Mouse (Mus musculus) neural tube, embryonic 11.5 days (tissue): ENCODE results near the gene Elmsan1. TPM values are rescaled to one million over a fixed set of nuclear protein-coding genes. Genes with fewer than 3 reads are reported as not detected.

Source experiments
- ATAC-seq: fragments of 200-750 bp; cut with Nextera tagmentation; 2 replicates; pipeline ENCODE4 v1.8.0; 2017; ENCODE audit warnings: moderate number of reproducible peaks, mild to moderate bottlenecking, moderate TSS enrichment, moderate library complexity; ENCODE audit not compliant: insufficient read depth, low FRiP score, low TSS enrichment
- DNase-seq: peaks from one replicate; pipeline ENCODE4 v3.0.0-alpha.2; 2015; ENCODE audit warnings: low spot score
- H3K27ac ChIP-seq: fragments of 300-500 bp; sonication (generic); 2 replicates; pipeline ENCODE4 v1.5.1; 2014; ENCODE audit warnings: low read depth, mild to moderate bottlenecking, low read length
- H3K27me3 ChIP-seq: fragments of 300-500 bp; sonication (generic); 2 replicates; pipeline ENCODE4 v1.6.1; 2014; ENCODE audit warnings: mild to moderate bottlenecking, low read length, mixed read lengths; ENCODE audit not compliant: control insufficient read depth, insufficient read depth
- H3K36me3 ChIP-seq: fragments of 300-500 bp; sonication (generic); 2 replicates; pipeline ENCODE4 v1.6.1; 2014; ENCODE audit warnings: mild to moderate bottlenecking, low read length, moderate library complexity, mixed read lengths; ENCODE audit not compliant: control insufficient read depth, insufficient read depth
- H3K4me1 ChIP-seq: fragments of 300-500 bp; sonication (generic); 2 replicates; pipeline ENCODE4 v1.6.1; 2014; ENCODE audit warnings: low read length, mixed read lengths; ENCODE audit not compliant: control insufficient read depth, insufficient read depth
- H3K4me2 ChIP-seq: fragments of 300-500 bp; sonication (generic); 2 replicates; pipeline ENCODE4 v1.6.1; 2014; ENCODE audit warnings: low read depth, mild to moderate bottlenecking, moderate library complexity
- H3K4me3 ChIP-seq: fragments of 300-500 bp; sonication (generic); 2 replicates; pipeline ENCODE4 v1.5.1; 2014; ENCODE audit warnings: low read depth, low read length
- H3K9ac ChIP-seq: fragments of 300-500 bp; sonication (generic); 2 replicates; pipeline ENCODE4 v1.6.1; 2014; ENCODE audit warnings: mild to moderate bottlenecking, low read length
- H3K9me3 ChIP-seq: fragments of 300-500 bp; sonication (generic); 2 replicates; pipeline ENCODE4 v1.6.1; 2016; ENCODE audit warnings: low read length; ENCODE audit not compliant: control insufficient read depth
- WGBS: fragments of 180-500 bp; shearing (Covaris S2); extraction: QIAGEN DNeasy Blood & Tissue Kit; methylation state at CpG from one replicate; pipeline ENCODE4 v1.1.7; 2014; 5-methylcytosine and 5-hydroxymethylcytosine counted together
- polyA plus RNA-seq: library from polyadenylated mRNA; unstranded; fragments of >200 nt; fragmentation: Nextera tagmentation; extraction: Ambion mirVana; gene quantifications from 2 replicates; pipeline ENCODE4 v1.2.1, GENCODE M21; 2014

Elmsan1 gene
- polyA plus RNA-seq, 1 experiment from 2014 or later = 4.4 TPM

DNA sequence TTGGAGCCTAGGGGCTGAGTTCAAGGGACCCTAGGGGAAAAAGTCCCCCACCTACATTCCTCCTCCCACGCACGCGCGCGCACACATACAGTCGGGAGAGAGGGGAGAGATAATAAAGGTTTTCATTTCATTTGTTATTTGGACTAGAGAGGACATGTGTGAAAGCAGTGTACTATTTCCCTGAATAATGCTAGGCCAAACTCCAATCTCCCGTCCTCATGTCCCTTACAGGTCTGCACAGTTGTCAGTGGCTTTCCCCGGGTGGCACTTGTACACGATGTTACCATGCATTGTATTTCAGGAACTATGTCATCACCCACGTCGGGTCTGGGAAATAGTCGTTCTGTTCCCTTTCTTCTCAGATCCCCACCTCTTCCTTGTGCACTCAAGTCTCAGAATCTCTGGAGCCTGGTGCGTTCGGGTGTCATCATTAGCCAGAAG lies 460 bp upstream of the Elmsan1 start:
- Histone ChIP-seq H3K36me3 (no peaks in the 10 kb centered on the region), H3K4me3 (peak overlapping the region; percentile 82), H3K27ac (peak overlapping the region; percentile 78), H3K4me2 (peak overlapping the region; percentile 89), H3K9me3 (no peaks in the 10 kb centered on the region), H3K9ac (peak overlapping the region; percentile 87), H3K4me1 (peaks cover 10% of the 10 kb centered on the region; the same call in 1 of the 2 replicates), H3K27me3 (no peaks in the 10 kb centered on the region)
- no peak for DNase-seq
- WGBS = 4% methylated on average over 14 of the region's 14 CpGs
- no peak for ATAC-seq

- ATAC-seq (peak; percentile 75), DNase-seq (peak; percentile 68)
- Histone ChIP-seq H3K4me3 (peak overlapping the region; percentile 82), H3K9ac (peak overlapping the region; percentile 87; the same call in 1 of the 2 replicates), H3K27me3 (no peaks in the 10 kb centered on the region), H3K4me1 (peaks cover 13% of the 10 kb centered on the region; the same call in 1 of the 2 replicates), H3K4me2 (peak overlapping the region; percentile 89), H3K27ac (peak overlapping the region; percentile 78), H3K36me3 (no peaks in the 10 kb centered on the region), H3K9me3 (no peaks in the 10 kb centered on the region)
- 4% methylated on average over 21 of the region's 21 CpGs for WGBS
These were observed 1.1 kb downstream of the Elmsan1 start for GRCm38 (mm10) chr12:84217508-84218131.

- DNase-seq (no peak), ATAC-seq (no peak)
- Histone ChIP-seq H3K9ac (no peak overlapping the region), H3K27ac (peak overlapping the region; percentile 3; the same call in 1 of the 2 replicates), H3K36me3 (no peaks in the 10 kb centered on the region), H3K27me3 (no peaks in the 10 kb centered on the region), H3K4me1 (peaks cover 16% of the 10 kb centered on the region), H3K9me3 (no peaks in the 10 kb centered on the region), H3K4me3 (peak overlapping the region; percentile 82), H3K4me2 (peak overlapping the region; percentile 89)
- WGBS = 31% methylated on average over 4 of the region's 4 CpGs
These were observed 1.6 kb downstream of the Elmsan1 start for GRCm38 (mm10) chr12:84217111-84217507.

DNA sequence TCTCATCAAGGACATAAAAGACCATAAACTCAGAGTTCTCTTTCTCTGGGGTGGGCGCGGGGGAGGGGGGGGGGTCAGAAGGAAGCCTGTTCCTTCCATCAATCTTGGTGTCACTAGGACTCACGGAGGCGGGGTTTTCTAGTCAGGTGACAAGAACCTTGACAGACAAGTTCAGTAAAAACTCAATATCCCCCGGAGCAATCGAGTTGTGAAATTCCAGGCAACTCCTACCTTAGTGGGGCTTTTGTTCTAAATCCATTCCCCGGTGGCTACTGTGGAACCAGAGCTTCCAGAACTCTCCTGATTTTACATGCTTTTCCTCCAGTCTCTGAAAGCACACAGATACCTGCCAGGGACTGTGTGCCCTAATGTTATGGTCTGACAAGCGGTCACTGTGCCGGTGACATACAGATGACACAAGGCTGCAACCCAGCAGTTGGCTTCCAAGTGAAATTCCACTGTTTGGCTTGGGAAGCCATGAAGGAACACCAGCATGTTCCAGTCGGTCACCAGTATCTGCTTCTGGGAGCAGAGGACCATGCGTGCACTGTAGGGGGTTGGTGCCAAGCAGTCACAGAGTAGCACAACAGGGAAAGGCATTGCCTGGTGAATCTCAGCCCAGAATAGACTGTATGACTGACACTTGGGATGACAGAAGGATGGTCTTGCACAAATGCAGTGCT lies 2.8 kb downstream of the Elmsan1 start:
- 0 out of 2 replicates have a peak overlapping the region, but pooled peaks have one; percentile 20 for H3K27ac ChIP-seq
- WGBS = 49% methylated on average over 10 of the region's 11 CpGs
- H3K4me3 ChIP-seq = no peak overlapping the region
- H3K9me3 ChIP-seq = no peaks in the 10 kb centered on the region
- H3K36me3 ChIP-seq = no peaks in the 10 kb centered on the region
- no peaks in the 10 kb centered on the region for H3K27me3 ChIP-seq
- no peak overlapping the region for H3K4me2 ChIP-seq
- peaks cover 24% of the 10 kb centered on the region for H3K4me1 ChIP-seq
- H3K9ac ChIP-seq = no peak overlapping the region; the same call in 1 of the 2 replicates
- no peak for DNase-seq
- ATAC-seq = no peak

DNA sequence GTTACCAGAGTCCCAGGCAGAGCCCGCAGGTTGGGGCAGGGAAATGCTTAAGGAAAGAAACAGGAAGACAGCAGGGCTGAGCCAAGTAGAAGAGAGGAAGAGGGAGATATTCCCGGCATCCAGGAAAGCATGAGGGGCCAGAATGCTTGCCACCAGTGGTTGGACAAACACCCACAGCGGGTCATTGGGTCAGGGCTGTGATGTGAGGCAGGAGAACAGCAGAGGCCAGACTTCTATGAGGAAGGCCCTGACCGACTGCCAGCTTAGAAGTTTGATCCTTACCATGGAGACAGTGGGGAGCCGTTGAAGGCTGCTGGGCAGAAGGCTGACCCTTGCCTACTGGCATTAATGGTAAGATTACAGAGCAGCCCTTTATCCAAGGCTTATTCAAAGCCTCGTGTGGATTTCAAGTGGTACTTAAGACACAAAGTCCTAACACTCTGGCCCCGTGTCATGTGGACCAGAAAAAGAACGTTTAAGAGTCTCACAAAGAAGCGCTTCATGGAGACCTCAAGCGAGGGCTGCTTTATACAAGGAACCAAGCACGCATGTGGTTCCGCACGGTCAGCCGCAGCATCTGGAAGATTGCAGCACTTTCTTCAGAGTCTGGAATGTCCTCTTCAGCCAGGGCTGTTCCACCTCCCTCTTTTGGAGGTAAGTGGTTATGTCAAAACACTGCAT lies 4.0 kb downstream of the Elmsan1 start:
- Histone ChIP-seq H3K27ac (no peak overlapping the region), H3K36me3 (no peaks in the 10 kb centered on the region), H3K9ac (no peak overlapping the region), H3K4me1 (peaks cover 24% of the 10 kb centered on the region), H3K4me3 (no peak overlapping the region), H3K9me3 (no peaks in the 10 kb centered on the region), H3K27me3 (no peaks in the 10 kb centered on the region), H3K4me2 (no peak overlapping the region)
- no peak for ATAC-seq
- no peak for DNase-seq
- 50% methylated on average over 14 of the region's 14 CpGs for WGBS

- Histone ChIP-seq H3K4me1 (peaks cover 20% of the 10 kb centered on the region), H3K27ac (no peak overlapping the region), H3K9ac (no peak overlapping the region), H3K27me3 (no peaks in the 10 kb centered on the region), H3K36me3 (no peaks in the 10 kb centered on the region), H3K9me3 (no peaks in the 10 kb centered on the region), H3K4me2 (no peak overlapping the region), H3K4me3 (no peak overlapping the region)
- WGBS = 50% methylated on average over 4 of the region's 4 CpGs
- ATAC-seq (no peak), DNase-seq (no peak)
These were observed 6.4 kb downstream of the Elmsan1 start for GRCm38 (mm10) chr12:84212297-84212696.

- peaks cover 16% of the 10 kb centered on the region for H3K4me1 ChIP-seq
- H3K9ac ChIP-seq = no peak overlapping the region
These were observed 7.6 kb downstream of the Elmsan1 start for GRCm38 (mm10) chr12:84211021-84211538.

GRCm38 (mm10) chr12:84210288-84210687 lies 8.4 kb downstream of the Elmsan1 start:
- H3K36me3 ChIP-seq = no peaks in the 10 kb centered on the region
- H3K4me1 ChIP-seq = peaks cover 14% of the 10 kb centered on the region; the same call in 1 of the 2 replicates
- 89% methylated on average over 11 of the region's 11 CpGs for WGBS
- H3K27ac ChIP-seq = no peak overlapping the region
- no peak overlapping the region for H3K4me2 ChIP-seq
- H3K4me3 ChIP-seq = no peak overlapping the region
- no peaks in the 10 kb centered on the region for H3K27me3 ChIP-seq
- H3K9ac ChIP-seq = no peak overlapping the region
- DNase-seq (no peak), ATAC-seq (no peak)
- H3K9me3 ChIP-seq = no peaks in the 10 kb centered on the region

More at GRCm38 (mm10) chr12:84211021-84211538, 7.6 kb downstream of the Elmsan1 start:
- ATAC-seq (no peak), DNase-seq (no peak)
- Histone ChIP-seq H3K27ac (no peak overlapping the region), H3K9me3 (no peaks in the 10 kb centered on the region), H3K4me2 (no peak overlapping the region), H3K27me3 (no peaks in the 10 kb centered on the region), H3K36me3 (no peaks in the 10 kb centered on the region), H3K4me3 (no peak overlapping the region)
- 46% methylated on average over 9 of the region's 9 CpGs for WGBS
